In the genomic region with DNA sequence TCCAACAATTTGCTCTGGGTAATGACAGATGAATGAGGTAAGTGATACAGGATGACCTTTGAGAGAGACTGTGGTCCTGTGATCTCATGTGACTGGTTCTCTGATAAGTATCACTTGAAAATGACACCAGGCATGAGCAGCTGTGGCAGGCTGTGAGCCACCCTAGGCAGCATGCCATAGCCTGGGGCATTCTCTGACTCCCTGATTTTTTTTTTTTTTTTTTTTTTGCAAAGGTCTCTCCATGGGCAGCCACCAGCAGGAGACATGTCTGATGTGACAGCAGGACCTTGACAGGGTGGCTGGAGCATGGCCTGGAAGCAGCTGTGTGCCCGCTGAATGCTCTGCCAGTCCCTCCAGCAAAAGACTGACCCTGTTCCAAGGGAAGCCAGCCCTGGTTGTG, we compare ENCODE assay signal across 12 mouse cellular contexts.
DNase-seq lines count a peak whose midpoint lies in the region; ATAC-seq and TF ChIP-seq lines count a peak whose summit lies in the region.
"Had no signal": no experiment of that assay in that cellular context is flagged by ENCODE, and none has a peak within 500 bp of the region (broad histone marks: within the 10 kb centered on the region; RNA-seq: fewer than 3 reads in every experiment).

No protein-coding gene starts in this region.

- H3K9me3 ChIP-seq in midbrain, postnatal 0 days (ENCODE audit: low read length) = no peaks in the 10 kb centered on the region
- no peaks in the 10 kb centered on the region for H3K9me3 ChIP-seq in midbrain, embryonic 10.5 days (replicated peaks)
- no peaks in the 10 kb centered on the region for H3K9me3 ChIP-seq in heart, embryonic 14.5 days (ENCODE audit: control insufficient read depth, low read length)
- H3K9me3 ChIP-seq in intestine, postnatal 0 days (ENCODE audit: control insufficient read depth) = no peaks in the 10 kb centered on the region
- H3K9me3 ChIP-seq: limb, embryonic 13.5 days had no signal

- no peak for TF ChIP-seq CTCF in midbrain, postnatal 0 days (IDR thresholded peaks at IDR 0.05)
- TF ChIP-seq CTCF in intestine, postnatal 0 days (IDR thresholded peaks at IDR 0.05; ENCODE audit: low read depth) = no peak

- H3K4me3 ChIP-seq in midbrain, postnatal 0 days (ENCODE audit: low read depth, low read length) = no peak overlapping the region
- no peak overlapping the region for H3K4me3 ChIP-seq in midbrain, embryonic 10.5 days
- no peak overlapping the region for H3K4me3 ChIP-seq in heart, embryonic 14.5 days (ENCODE audit: control insufficient read depth in 1 of 2, insufficient read depth in 1 of 2, low read depth in 1 of 2, low read length in 2 of 2)
- H3K4me3 ChIP-seq in intestine, postnatal 0 days (ENCODE audit: low read depth, low read length) = no peak overlapping the region
- H3K4me3 ChIP-seq: limb, embryonic 13.5 days had no signal

- no peak overlapping the region for H3K4me2 ChIP-seq in midbrain, postnatal 0 days (ENCODE audit: low read depth, low read length, poor library complexity, severe bottlenecking)
- H3K4me2 ChIP-seq in heart, embryonic 14.5 days (ENCODE audit: low read length) = no peak overlapping the region
- H3K4me2 ChIP-seq in intestine, postnatal 0 days (replicated peaks; ENCODE audit: low read depth) = no peak overlapping the region
- H3K4me2 ChIP-seq: limb, embryonic 13.5 days had no signal

- WGBS in midbrain, postnatal 0 days = 60% methylated on average over 1 of the region's 1 CpGs
- WGBS in midbrain, embryonic 10.5 days = 88% methylated on average over 1 of the region's 1 CpGs
- 47% methylated on average over 1 of the region's 1 CpGs for WGBS in heart, embryonic 14.5 days
- WGBS in intestine, postnatal 0 days = 80% methylated on average over 1 of the region's 1 CpGs

- no peak overlapping the region for H3K9ac ChIP-seq in midbrain, postnatal 0 days (replicated peaks; ENCODE audit: low read length, poor library complexity, severe bottlenecking)
- H3K9ac ChIP-seq in heart, embryonic 14.5 days (ENCODE audit: low read length) = 0 out of 2 replicates have a peak overlapping the region, but pooled peaks have one; percentile 26
- H3K9ac ChIP-seq in intestine, postnatal 0 days (ENCODE audit: low read depth, low read length) = no peak overlapping the region
- H3K9ac ChIP-seq: limb, embryonic 13.5 days had no signal

- ATAC-seq in midbrain, postnatal 0 days (ENCODE audit: low FRiP score) = no peak
- ATAC-seq in heart, embryonic 14.5 days (ENCODE audit: insufficient number of reproducible peaks, insufficient read depth, low FRiP score, low read depth) = peak; percentile 88
- no peak for ATAC-seq in intestine, postnatal 0 days

- no peak overlapping the region for H3K27ac ChIP-seq in midbrain, postnatal 0 days (ENCODE audit: low read depth, low read length)
- no peak overlapping the region for H3K27ac ChIP-seq in midbrain, embryonic 10.5 days (replicated peaks)
- peak overlapping the region; percentile 83 to 89 for H3K27ac ChIP-seq in heart, embryonic 14.5 days (replicated peaks in 1 of 2; ENCODE audit: control insufficient read depth in 1 of 2, insufficient read depth in 1 of 2, low read depth in 2 of 2, low read length in 2 of 2)
- no peak overlapping the region for H3K27ac ChIP-seq in intestine, postnatal 0 days (ENCODE audit: low read depth, low read length)
- H3K27ac ChIP-seq: limb, embryonic 13.5 days had no signal

- H3K36me3 ChIP-seq in midbrain, postnatal 0 days (ENCODE audit: insufficient read depth, low read length) = no peaks in the 10 kb centered on the region
- no peaks in the 10 kb centered on the region for H3K36me3 ChIP-seq in midbrain, embryonic 10.5 days
- H3K36me3 ChIP-seq in heart, embryonic 14.5 days (ENCODE audit: control insufficient read depth, insufficient read depth, low read length) = no peaks in the 10 kb centered on the region
- H3K36me3 ChIP-seq in intestine, postnatal 0 days (ENCODE audit: control insufficient read depth, insufficient read depth) = no peaks in the 10 kb centered on the region
- H3K36me3 ChIP-seq: limb, embryonic 13.5 days had no signal

- DNase-seq in adrenal gland, adult 2 months = peak; percentile 5
- DNase-seq in adrenal gland, postnatal 36 days = no peak
- peak; percentile 18 for DNase-seq in midbrain, postnatal 0 days (ENCODE audit: low spot score)
- DNase-seq in midbrain, embryonic 10.5 days (ENCODE audit: low spot score) = no peak
- peak; percentile 69 for DNase-seq in skeletal muscle tissue, adult 2 months (ENCODE audit: low read depth, low spot score)
- no peak for DNase-seq in frontal cortex, postnatal 14 days (ENCODE audit: low spot score in 2 of 2)
- DNase-seq: kidney, adult 11 months; lung, adult 18-20 months; thymus, adult 2 months had no signal

- H3K4me1 ChIP-seq in midbrain, postnatal 0 days (ENCODE audit: insufficient read depth, low read length) = no peaks in the 10 kb centered on the region
- H3K4me1 ChIP-seq in midbrain, embryonic 10.5 days = peaks cover 4% of the 10 kb centered on the region; the same call in 1 of the 2 replicates
- H3K4me1 ChIP-seq in heart, embryonic 14.5 days (ENCODE audit: control insufficient read depth in 2 of 2, insufficient read depth in 2 of 2, low read length in 2 of 2) = peaks cover 14 to 20% of the 10 kb centered on the region in 2 experiments
- H3K4me1 ChIP-seq in intestine, postnatal 0 days (replicated peaks; ENCODE audit: control insufficient read depth, insufficient read depth, low read length) = no peaks in the 10 kb centered on the region
- H3K4me1 ChIP-seq: limb, embryonic 13.5 days had no signal

- no peaks in the 10 kb centered on the region for H3K27me3 ChIP-seq in midbrain, postnatal 0 days (ENCODE audit: insufficient read depth, low read length)
- H3K27me3 ChIP-seq in midbrain, embryonic 10.5 days (ENCODE audit: low read depth, poor library complexity, severe bottlenecking) = no peaks in the 10 kb centered on the region
- no peaks in the 10 kb centered on the region for H3K27me3 ChIP-seq in heart, embryonic 14.5 days (ENCODE audit: control insufficient read depth, insufficient read depth, low read length)
- H3K27me3 ChIP-seq in intestine, postnatal 0 days (replicated peaks; ENCODE audit: control insufficient read depth, insufficient read depth, low read length) = no peaks in the 10 kb centered on the region
- H3K27me3 ChIP-seq: limb, embryonic 13.5 days had no signal

Comparison
In these comparisons a context has a peak if more than half of its experiments do, and no peak if none do; other contexts are left out.
1. DNase-seq: peak in adrenal gland, adult 2 months (single experiment), midbrain, postnatal 0 days (single experiment) and skeletal muscle tissue, adult 2 months (single experiment); none in adrenal gland, postnatal 36 days (0 of 2), midbrain, embryonic 10.5 days (single experiment) and frontal cortex, postnatal 14 days (0 of 2).
2. H3K27ac ChIP-seq: peak in heart, embryonic 14.5 days (2 of 2); none in midbrain, postnatal 0 days (single experiment), midbrain, embryonic 10.5 days (single experiment) and intestine, postnatal 0 days (single experiment).